Mouse (Mus musculus) cerebellum, adult 9-10 months (tissue): ENCODE results near the gene Csmd2.

Source experiments
- DNase-seq: peaks from one replicate; pipeline ENCODE4 v3.0.0; 2022

Csmd2 gene

DNA sequence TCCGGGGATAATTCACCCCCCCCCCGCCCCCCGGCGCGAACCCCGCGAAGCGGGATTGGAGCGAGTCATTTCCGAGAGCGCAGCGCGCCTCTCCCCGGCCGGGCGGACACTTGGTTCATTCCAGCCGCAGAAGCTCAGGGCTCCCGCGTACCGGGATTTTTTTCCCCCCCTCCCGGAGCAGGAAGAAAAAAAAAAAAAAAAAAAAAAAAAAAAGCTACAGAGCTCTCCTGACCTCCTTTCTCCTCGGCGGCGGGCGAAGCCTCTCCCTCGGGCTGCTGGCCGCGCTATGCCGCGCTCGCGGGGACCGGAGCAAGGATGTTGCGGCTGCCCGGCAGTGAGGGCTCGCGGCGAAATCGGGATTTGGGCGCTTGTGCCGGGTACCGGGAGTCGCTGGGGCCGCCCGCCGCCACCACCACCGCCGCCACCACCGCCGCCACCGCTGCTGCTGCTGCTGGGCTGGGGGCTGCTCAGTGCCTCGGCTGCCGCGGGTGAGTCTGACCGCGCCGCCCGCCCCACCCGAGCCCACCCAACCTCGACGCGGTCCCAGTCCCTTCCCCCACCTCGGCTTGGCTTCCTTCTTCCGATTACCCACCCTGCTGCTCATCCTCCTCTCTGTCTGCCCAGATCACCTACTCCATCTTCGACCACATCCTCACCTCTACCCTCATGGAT is at the start of gene Csmd2:
Gene Csmd2, plus strand, starts transcription at position 74 of the 672 bp plus-strand sequence.
- peak; percentile 76 for DNase-seq

DNA sequence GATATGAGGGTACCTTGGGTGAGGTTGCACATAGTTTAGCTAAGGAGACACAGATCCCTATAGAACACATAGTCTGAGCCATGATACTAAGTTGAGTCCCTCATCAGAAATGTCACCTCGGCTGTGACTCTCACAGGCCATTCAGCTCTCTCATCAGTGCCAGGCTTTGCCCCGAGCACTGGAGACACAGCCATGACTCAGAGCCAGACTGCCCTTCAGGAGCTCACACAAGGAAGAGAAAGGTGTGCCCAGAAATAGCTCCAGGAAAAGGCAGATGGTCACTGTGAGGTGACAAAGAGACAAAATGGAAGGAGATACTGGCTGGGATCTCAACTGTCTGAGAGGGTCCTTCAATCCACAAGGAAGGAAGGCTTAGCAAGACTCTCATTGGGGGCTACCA is 40.0 kb upstream of the Csmd2 start:
- DNase-seq = peak; percentile 78

DNA sequence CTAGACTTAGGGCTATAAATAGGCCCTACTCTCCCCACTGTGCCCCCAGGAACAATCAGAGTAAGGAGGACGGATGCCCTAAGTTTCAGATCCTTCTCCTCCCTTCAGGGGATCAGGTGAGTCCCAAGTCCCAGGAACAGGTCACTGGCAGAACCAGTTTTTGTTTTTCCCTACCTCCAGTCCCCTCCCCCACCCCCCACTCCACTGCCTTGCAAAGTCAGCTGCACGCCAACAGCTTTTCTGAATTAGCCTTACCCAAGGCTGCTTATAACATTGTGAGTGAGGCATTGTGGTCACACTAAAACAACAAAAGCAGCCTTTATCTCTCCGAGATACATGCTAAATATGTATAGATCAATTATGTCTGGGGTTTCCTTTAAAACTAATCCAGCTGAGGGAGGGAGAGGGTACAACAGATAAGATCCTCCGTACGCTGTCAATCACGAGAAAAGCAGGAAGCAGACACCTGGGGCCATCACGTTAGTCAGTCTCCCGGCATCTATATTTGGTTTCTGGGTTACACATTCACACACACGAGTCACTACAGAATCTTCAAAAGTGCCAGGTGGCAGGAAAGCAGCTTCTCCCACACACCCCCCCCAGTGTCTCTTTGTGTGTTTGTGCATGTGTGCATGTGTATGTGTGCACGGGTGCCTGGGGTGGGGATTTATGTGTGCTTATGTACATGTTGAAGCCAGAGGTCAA is 34.5 kb upstream of the Csmd2 start:
- DNase-seq = no peak

DNA sequence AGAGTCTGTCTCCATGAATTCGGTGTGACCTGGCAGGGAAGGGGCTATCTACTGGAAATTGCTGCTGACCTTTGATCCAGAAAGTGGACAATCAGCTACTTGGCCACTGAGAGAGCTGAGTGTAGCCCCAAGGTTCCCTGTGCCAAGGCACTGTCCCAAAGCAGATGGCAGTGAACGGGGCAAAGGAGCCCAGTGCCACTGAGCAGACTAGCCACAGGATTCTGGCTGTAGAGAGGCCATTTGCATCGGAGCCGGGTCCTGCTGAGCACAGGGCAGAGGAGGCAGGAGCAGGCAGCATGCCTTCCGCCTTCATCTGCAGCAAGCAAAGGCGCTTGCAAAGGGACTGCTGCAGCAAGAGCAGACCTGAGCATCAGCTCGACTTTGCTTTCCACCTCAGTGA is 18.6 kb upstream of the Csmd2 start:
- peak; percentile 88 for DNase-seq

DNA sequence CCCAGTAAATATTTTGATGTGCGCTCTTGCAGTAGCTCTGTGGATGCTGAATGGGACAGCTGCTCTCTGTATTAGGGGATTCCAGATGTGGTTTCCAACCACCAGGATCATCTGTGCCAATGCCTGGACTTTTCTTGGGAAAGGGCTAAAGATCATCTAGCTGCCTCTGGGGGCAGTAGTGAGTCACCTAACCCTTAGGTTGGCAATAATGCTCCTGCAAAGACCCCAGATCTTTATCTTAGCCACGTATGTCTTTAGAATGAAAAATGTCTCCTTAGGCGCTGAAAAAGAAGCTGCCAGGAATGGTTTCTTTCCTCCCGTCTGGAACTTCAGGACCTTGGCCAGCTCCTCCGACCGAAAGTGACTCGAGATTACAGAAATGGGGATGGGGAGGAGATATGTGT is 17.6 kb upstream of the Csmd2 start:
- peak; percentile 36 for DNase-seq

DNA sequence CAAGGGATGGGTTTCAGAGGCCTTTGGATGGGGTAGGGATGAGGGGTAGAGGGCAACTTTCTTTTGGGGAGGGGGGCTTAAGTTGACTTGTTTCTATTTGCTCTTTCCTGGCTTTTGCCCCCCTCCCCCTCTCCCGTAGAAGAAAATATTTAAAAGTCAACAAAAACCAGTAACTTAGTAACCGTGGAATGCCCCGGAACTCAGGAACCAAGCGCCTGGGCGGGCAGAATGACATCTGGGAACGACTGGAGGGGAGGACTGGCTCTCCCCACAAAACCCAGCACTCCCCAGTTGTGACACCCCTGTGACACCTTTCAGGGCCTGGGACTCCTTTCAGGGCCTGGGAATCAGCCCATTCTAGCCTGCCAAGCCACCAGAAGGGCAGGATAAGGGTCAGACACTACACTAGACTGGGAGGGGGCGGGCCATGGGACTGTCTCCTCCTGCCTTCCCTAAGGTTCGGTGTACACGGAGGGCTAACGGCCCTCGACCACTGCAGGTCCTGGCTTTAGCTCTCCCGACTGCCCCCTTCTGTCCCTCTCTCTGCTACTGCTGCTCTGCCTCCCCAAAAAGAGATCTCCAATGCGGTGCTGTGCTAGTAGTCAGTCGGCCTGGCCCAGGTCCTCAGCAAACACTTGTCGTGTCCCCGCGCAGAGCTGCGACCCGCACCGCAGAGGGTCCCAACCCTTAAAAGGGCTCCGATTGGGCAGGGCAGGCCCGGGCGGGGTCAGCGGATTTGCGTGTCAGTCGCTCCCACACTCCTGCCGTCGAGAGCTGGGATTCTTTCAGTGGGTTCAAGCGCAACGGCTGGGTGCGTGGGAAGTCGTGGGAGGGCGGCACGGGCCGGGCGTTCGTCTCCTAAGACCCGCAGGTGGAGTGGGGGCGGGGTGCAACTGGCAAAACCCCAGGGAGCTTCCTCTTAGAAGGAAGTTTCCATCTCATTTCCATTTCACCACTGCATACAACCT is 16.5 kb upstream of the Csmd2 start, which contains the start of gene CK137956:
Gene CK137956, minus strand, starts transcription at position 51 of the 968 bp plus-strand sequence.
- DNase-seq = no peak

DNA sequence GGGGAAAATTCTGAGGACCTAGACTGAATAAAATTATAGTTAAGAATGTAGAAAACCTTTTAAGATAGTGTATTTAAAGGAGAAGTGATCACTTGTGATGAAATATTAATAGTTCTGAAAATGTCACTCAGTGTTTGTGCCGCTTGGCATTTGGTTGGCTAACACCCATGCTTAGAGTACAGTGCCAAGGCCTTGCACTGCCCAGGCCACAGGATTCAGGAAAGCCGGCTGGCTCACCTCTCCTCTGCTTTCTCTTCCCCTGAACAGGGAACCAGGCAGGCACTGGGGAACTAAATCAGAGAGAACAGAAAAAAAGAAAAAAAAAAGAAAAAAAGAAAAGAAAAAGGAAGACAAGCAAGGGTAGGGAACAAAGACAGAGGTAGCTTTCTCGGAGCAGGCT is 14.7 kb upstream of the Csmd2 start:
- DNase-seq = no peak

DNA sequence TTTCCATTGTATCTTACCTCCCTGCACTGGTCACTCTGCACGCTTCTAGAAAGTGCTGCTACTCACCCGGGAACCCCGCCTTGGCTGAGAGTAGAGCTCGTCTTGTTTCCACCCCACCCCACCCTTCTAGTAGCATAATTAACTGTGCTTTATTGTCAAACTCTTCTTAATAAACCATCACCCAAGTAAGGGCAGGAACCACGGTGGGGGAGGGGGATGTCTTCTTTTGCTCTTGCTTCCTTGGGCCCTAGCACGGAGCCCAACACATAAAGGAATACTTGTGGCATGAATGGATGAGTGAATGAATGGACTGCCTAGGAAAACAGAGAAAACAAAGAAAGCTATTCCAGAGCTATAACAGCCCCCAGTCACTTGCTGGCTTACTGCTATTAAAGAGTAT is 6.5 kb upstream of the Csmd2 start:
- no peak for DNase-seq

DNA sequence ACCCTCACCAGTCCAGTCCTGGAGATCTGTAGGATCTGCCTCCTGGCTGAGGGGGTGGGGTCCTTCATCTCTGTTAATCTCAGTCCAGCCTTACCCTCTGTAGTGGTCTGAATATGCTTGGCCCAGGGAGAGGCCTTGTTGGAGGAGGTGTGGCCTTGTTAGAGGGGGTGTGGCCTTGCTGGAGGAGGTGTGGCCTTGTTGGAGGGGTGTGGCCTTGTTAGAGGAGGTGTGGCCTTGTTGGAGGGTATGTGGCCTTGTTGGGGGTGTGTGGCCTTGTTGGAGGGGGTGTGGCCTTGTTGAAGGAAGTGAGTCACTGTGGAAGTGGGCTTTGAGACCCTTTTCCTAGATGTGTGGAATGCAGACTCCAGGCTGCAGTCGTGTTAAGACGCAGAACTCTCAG is 3.2 kb upstream of the Csmd2 start:
- no peak for DNase-seq

DNA sequence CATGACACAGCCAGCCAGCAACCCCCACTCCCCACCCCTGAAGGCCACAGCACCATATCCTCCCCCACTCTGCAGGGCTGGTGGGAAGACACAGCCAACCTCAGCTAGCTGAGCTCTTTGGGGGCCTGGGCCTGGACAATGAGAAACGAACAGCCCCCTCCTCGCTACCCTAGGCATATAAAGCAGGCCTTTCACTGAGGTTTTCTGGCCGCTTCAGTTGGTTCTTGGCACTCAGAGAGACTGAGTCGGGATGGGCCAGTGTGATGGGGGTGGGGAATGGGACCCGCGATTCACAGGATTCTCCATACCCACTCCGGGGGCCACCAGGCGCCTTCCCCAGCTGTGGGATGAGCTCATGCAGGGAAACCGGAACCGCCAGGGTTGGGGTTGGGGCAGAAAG is 1.8 kb upstream of the Csmd2 start:
- DNase-seq = peak; percentile 39

DNA sequence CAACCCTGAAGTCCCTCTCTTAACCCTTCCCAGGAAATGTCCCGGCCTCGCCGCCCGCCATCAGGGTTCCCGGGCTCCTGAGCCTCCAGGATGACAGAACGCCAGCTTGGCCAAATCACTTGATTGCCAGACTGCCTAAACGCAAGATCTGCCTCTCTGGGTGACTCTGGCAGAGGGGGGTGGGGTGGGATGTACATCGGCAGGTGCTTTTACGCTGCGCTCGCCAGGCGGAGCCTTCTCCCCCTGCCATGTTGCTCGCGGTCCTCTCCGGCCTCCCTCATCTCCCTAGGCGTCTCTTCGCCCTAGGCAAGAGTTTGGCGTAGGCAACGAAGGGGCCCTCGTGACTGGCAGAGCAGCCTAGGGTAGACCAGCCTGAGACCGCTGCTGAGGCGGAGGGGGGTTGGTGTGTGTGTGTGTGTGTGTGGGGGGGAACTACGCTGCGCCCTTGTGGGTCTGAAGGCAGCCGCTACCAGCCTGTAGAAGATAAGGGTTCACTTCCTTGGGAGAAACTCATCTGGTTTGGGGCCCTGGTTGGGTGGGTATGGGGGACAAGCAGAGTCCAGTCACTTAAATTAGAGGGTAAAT is 1.1 kb upstream of the Csmd2 start:
- DNase-seq = peak; percentile 30

DNA sequence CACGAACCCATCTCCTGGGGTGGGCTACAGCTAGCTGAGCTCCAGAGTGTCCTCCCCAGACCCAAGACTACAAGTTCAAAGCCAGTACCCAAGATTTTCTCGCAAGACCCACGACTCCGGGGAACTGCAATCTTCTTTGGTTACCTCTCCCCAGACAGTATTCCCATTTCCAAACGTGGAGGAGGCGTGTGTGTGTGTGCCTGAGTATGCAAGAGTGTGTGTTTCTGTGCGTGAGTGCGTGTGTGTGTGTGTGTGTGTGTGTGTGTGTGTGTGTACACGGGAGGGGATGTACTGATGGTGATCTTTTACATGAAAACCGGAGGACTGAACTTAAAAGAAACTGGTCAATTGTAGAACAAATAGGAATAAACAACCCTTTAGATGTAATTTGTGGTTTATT is 387 bp upstream of the Csmd2 start:
- peak; percentile 37 for DNase-seq

DNA sequence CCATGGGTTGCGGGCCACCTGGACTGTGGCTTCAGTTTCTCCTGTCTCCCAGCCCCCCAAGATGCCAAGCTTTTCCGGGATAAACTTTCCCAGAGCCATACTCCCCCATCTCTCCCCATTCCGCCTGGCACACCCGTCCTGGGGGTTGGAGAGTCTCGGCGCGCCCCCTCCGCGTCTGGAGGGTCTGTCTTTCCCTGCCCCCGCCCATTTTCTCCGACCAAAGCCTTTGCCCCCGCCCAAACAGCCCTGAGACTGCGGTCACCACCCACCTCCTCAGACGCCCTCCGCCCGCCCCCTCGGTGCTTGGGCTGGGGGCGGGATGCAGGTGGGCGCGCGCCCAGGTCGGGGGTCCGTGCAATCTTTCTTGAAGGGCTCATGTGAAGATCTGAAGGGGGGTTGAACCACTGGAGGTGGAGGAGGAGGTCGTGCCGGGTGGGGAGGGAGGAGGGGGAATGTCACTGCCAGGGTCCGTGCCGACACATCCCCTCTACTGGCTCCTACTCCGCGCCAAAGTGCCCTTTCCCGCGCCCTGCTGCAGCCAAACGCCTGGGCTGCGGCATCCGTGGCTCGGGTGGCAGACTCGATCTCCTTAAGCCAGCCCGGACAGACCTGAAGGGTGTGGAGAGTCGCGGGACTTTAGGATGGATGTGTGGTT is 996 bp downstream of the Csmd2 start:
- peak; percentile 37 for DNase-seq

DNA sequence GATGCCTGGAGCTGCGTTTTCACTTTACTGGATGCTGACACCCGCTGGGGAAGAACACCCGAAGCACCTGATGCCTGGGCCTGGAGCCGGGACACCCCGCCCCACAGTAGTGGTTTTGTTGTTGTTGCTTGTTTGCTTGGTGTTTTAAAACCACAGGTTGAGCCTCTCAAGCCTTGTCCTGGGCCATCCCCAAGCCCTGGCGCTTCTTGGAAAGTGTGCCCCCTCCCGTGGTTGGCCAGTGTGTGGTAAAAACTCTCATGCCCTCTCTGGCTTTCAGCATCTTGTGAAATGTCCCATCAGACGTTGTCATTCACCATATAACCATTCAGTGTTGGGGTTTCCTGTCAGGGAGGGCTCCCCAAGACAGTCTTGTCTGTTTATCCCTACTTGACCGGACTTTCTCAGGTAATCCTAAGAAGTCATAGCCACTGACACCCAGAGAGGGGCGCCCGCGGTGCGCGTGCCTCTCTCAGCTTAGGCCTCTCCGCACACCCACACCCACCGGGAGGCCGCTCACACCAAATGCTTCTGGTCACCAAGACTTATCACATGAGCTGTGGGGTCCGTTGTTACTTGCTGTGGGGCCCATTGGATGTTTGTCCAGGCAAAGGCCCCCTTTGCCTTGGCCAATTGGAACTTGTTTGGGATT is 1.8 kb downstream of the Csmd2 start:
- DNase-seq = peak; percentile 82

DNA sequence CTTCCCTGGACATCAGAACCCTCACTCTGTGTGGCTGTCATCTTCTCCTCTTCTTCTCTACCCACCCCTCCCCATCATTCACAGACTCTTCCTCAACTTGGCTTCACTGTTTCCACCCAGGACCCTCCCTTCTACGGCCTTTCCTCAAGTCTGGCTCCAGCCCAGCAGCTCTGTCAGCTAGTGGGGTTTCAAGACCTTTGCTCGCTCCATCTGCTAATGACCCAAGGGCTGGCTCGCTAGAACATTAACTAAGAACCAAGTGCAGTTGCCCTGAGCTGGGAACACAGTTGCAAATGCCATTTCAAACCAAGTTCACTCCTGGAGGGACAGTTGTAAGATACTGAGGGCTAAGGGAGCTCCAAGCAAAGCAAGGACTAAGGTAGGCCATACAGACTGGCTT is 11.6 kb downstream of the Csmd2 start:
- no peak for DNase-seq

DNA sequence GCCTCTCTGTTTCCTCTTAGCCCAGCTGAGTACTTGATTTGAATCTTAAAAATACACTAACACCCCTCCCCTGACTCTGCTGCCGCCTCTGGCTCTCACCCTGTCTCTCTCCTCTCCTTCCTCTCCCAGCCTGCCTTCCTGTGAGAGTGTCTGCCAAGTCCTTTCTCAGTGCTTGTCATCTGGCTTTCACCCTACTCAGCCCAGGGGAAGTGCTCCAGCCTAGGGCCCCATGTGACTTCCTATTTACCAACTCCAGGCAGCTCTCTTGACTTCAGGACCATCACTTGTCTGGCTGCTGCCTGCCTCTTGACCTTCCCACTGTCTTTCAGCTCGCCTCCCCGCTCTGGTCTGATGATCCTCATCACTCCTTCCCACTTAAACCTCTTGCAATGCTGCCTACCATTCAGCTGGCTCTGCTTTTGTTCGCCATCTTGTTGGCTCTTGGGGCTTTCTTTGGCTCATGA is 15.0 kb downstream of the Csmd2 start:
- DNase-seq = peak; percentile 29

DNA sequence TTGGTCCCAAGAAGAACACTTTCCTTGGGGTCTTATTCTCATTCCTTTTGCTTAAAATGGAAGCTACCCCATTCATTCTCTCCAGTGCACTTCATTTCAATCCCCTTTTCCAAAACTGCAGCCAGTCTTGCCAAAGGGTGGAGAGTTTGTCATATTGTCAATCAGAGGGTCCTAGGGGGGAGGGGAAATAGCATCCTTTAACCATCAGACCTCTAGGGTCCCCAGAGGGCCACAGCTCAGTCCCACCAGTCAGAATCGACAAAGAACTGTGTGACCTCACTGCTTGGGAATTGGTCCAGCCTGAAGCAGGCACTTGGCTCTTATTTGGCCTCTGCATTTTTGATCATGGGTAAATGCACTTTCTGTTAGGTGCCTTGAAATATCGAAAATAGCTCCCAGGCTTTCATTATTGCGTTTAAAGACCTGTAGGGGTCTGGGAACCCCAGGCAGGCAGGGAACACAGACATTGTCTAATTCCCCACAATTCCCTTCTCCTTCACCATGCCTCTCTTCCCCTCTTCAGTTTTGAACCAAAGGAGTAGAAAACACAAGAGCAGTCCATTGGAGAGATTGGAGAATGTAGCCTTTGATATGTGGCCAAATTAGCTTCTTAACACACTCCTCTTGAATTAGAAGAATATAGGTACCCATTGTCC is 17.3 kb downstream of the Csmd2 start:
- DNase-seq = no peak

DNA sequence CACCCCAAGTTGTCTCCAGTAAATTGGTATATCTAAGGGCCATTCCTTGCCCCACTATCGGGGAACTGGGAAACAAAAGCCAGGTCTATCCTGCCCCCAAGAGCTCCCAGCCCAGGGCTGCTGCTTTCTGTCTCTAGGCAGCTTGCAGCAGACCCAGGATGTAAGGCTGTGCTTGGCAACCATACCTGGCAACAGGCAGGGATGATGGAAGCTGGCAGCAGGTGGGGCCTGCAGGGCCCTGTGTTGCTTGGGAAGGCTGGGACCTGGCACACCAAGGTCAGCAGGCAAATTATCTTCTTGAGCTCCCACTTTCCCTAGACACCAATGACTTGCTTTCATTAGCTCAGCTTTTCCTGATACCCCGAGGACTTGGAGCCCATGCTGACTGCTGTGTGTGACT is 31.8 kb downstream of the Csmd2 start:
- DNase-seq = peak; percentile 68

DNA sequence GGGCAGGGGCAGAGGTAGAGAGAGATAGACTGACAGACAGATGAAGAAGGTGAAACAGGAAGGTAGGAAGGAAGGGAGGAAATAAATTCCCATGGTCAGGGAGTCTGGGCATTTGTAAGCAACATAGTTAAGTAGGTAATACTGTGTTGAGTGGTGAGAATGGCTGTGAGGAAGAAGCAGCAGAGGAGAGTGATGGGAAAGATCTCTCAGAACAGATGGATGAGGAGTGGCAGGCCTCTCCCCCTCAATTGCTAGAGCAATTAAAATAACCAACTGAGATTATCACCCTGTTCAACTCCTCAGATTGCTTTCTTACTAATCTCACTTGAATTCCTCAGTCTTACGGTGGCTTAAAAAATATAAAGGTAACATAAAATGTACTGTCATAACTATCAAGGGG is 40.6 kb downstream of the Csmd2 start:
- DNase-seq = no peak

DNA sequence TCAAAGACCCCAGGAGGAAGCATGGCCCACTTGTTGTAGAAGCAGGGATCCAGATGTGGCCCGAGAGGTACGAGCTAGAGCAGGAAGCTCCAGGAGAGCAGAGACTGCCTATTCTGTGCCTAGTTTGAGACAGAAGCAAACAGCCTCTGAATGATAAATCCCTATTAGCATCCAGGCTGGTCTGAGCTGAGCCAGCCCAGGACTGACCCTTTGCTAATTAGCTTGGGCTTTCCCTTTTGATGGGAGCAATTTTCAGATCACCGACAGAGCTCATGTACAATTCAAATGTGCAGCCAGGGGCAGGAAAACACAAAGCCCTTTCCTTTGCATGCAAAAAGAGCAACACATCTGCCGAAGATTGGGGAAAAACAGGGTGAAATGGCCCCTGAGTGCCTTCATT is 54.2 kb downstream of the Csmd2 start:
- DNase-seq = no peak

DNA sequence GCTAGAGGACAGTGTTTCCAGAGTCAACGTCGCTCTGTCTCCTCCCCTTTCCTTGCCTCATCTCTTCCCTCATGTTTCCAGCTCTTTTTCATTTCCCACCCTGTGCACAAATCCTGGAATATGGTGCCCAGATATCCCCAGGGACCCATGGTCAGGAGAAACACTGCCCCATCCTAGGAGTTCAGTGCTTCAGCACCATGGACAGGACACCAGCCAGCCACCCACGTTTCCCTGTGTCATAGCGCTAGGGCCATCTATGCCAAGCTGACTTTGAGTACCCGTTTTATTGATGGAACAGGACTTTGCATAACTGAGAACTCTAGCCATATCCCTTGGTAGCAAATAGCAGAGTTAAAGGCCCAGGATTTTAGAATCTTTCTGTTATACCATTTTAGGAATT is 55.0 kb downstream of the Csmd2 start:
- DNase-seq = no peak
